Mouse (Mus musculus): Measurements from ENCODE around the gene Naa16. TPM values are rescaled to one million over a fixed set of nuclear protein-coding genes. Genes with fewer than 3 reads are reported as not detected.

Gene Naa16
- polyA plus RNA-seq, 1 experiment from 2014 or later: 30.7 TPM

- DNase-seq (ENCODE audit: low spot score) (no peak), ATAC-seq (replicated peaks; ENCODE audit: low FRiP score, low read depth) (no peak)
- Histone ChIP-seq H3K27me3 (ENCODE audit: insufficient read depth, low read length) (no peaks in the 10 kb centered on the region), H3K4me2 (ENCODE audit: low read length) (no peak overlapping the region), H3K9me3 (replicated peaks; ENCODE audit: low read length) (no peaks in the 10 kb centered on the region), H3K27ac (no peak overlapping the region), H3K36me3 (ENCODE audit: insufficient read depth, low read length) (no peaks in the 10 kb centered on the region), H3K4me1 (replicated peaks; ENCODE audit: insufficient read depth, low read length) (0 out of 2 replicates have a peak, but pooled peaks cover 13% of the 10 kb centered on the region), H3K9ac (ENCODE audit: low read depth, low read length) (no peak overlapping the region), H3K4me3 (replicated peaks; ENCODE audit: low read depth, low read length) (no peak overlapping the region)
- no peak for TF ChIP-seq CTCF (IDR thresholded peaks at IDR 0.05; ENCODE audit: low read depth)
- 53% methylated on average over 7 of the region's 7 CpGs for WGBS
Measured at GRCm38 (mm10) chr14:79277922-79278321, 112.7 kb downstream of the Naa16 start.

GRCm38 (mm10) chr14:79275870-79276395 is 114.6 kb downstream of the Naa16 start:
- Histone ChIP-seq H3K9ac (ENCODE audit: low read depth, low read length) (no peak overlapping the region), H3K27me3 (ENCODE audit: insufficient read depth, low read length) (no peaks in the 10 kb centered on the region), H3K4me1 (replicated peaks; ENCODE audit: insufficient read depth, low read length) (0 out of 2 replicates have a peak, but pooled peaks cover 13% of the 10 kb centered on the region), H3K27ac (no peak overlapping the region), H3K36me3 (ENCODE audit: insufficient read depth, low read length) (no peaks in the 10 kb centered on the region), H3K4me3 (replicated peaks; ENCODE audit: low read depth, low read length) (no peak overlapping the region), H3K4me2 (ENCODE audit: low read length) (no peak overlapping the region), H3K9me3 (replicated peaks; ENCODE audit: low read length) (no peaks in the 10 kb centered on the region)
- ATAC-seq (replicated peaks; ENCODE audit: low FRiP score, low read depth): no peak
- no peak for TF ChIP-seq CTCF (IDR thresholded peaks at IDR 0.05; ENCODE audit: low read depth)
- no peak for DNase-seq (ENCODE audit: low spot score)
- WGBS: 62% methylated on average over 8 of the region's 8 CpGs

DNA sequence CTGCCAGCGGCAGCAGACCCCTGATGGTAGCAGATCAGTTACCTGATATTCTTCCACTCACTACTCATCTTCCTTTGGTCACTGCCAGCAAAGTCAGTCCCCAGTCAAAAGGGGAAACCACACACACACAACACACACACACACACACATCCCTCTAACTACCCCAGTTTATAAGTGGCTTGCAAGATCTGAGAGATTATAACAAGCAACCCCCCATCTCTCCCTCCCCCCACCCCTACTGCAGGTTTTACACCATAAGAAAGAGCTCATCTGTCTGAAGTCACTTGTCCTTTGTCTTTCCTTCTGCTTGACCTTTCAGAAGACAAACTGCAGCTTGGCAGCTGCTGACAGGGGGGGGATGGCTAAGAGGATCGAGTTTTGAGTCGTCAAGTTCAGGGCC is 115.1 kb downstream of the Naa16 start:
- no peak for ATAC-seq (replicated peaks; ENCODE audit: low FRiP score, low read depth)
- TF ChIP-seq CTCF (IDR thresholded peaks at IDR 0.05; ENCODE audit: low read depth): no peak
- Histone ChIP-seq H3K4me1 (replicated peaks; ENCODE audit: insufficient read depth, low read length) (0 out of 2 replicates have a peak, but pooled peaks cover 13% of the 10 kb centered on the region), H3K9ac (ENCODE audit: low read depth, low read length) (no peak overlapping the region), H3K4me3 (replicated peaks; ENCODE audit: low read depth, low read length) (no peak overlapping the region), H3K27ac (no peak overlapping the region), H3K36me3 (ENCODE audit: insufficient read depth, low read length) (no peaks in the 10 kb centered on the region), H3K27me3 (ENCODE audit: insufficient read depth, low read length) (no peaks in the 10 kb centered on the region), H3K4me2 (ENCODE audit: low read length) (no peak overlapping the region), H3K9me3 (replicated peaks; ENCODE audit: low read length) (no peaks in the 10 kb centered on the region)
- 16% methylated on average over 3 of the region's 3 CpGs for WGBS
- no peak for DNase-seq (ENCODE audit: low spot score)

Other genes starting within 250 kb of the Naa16 start
- not detected in 2 replicates for gene Zfp957, start 143.4 kb downstream of the Naa16 start, polyA plus RNA-seq (2015; fragmentation: Nextera tagmentation; extraction: Ambion mirVana)
- gene Rgcc, start 89.1 kb downstream of the Naa16 start, polyA plus RNA-seq (2015; fragmentation: Nextera tagmentation; extraction: Ambion mirVana): 60.1 and 70.7 TPM in 2 replicates
- 10.9 and 12.2 TPM in 2 replicates for gene Mtrf1, start 7.0 kb upstream of the Naa16 start, polyA plus RNA-seq (2015; fragmentation: Nextera tagmentation; extraction: Ambion mirVana)
- 9.7 and 10.1 TPM in 2 replicates for gene Kbtbd7, start 35.7 kb upstream of the Naa16 start, polyA plus RNA-seq (2015; fragmentation: Nextera tagmentation; extraction: Ambion mirVana)
- 2.0 and 2.1 TPM in 2 replicates for gene Kbtbd6, start 61.1 kb upstream of the Naa16 start, polyA plus RNA-seq (2015; fragmentation: Nextera tagmentation; extraction: Ambion mirVana)
- 18.2 and 18.3 TPM in 2 replicates for gene Elf1, start 90.4 kb upstream of the Naa16 start, polyA plus RNA-seq (2015; fragmentation: Nextera tagmentation; extraction: Ambion mirVana)
- gene Wbp4, start 90.7 kb upstream of the Naa16 start, polyA plus RNA-seq (2015; fragmentation: Nextera tagmentation; extraction: Ambion mirVana): 46.8 and 47.6 TPM in 2 replicates
- 119 and 122 TPM in 2 replicates for gene Sugt1, start 196.9 kb upstream of the Naa16 start, polyA plus RNA-seq (2015; fragmentation: Nextera tagmentation; extraction: Ambion mirVana)

Data from kidney, postnatal 0 days (tissue).